Mouse (Mus musculus): ENCODE results near the gene Otx2.

Gene Otx2

GRCm38 (mm10) chr14:48673541-48673940, at the start of gene Otx2:
Gene Otx2 (minus strand): TSS chr14:48673819.
- in situ Hi-C loops (cut with MboI, MseI): no loop called here

- in situ Hi-C loops (cut with MboI, MseI): no loop called here
These were observed 49.1 kb upstream of the Otx2 start for GRCm38 (mm10) chr14:48722763-48723162.

- in situ Hi-C loops (cut with MboI, MseI): no loop called here
These were observed 45.7 kb upstream of the Otx2 start for GRCm38 (mm10) chr14:48719296-48719695.

GRCm38 (mm10) chr14:48717632-48718279, 44.1 kb upstream of the Otx2 start:
- in situ Hi-C loops (cut with MboI, MseI): no loop called here

GRCm38 (mm10) chr14:48716456-48716855, 42.8 kb upstream of the Otx2 start:
- in situ Hi-C loops (cut with MboI, MseI): no loop called here

GRCm38 (mm10) chr14:48710871-48711370, 37.3 kb upstream of the Otx2 start:
- in situ Hi-C loops (cut with MboI, MseI): no loop called here

- in situ Hi-C loops (cut with MboI, MseI): no loop called here
These were observed 36.6 kb upstream of the Otx2 start for GRCm38 (mm10) chr14:48710062-48710870.

- in situ Hi-C loops (cut with MboI, MseI): no loop called here
These were observed 35.9 kb upstream of the Otx2 start for GRCm38 (mm10) chr14:48709371-48710061.

GRCm38 (mm10) chr14:48707844-48708383, 34.3 kb upstream of the Otx2 start:
- in situ Hi-C loops (cut with MboI, MseI): no loop called here

- in situ Hi-C loops (cut with MboI, MseI): no loop called here
These were observed 33.8 kb upstream of the Otx2 start for GRCm38 (mm10) chr14:48707391-48707790.

GRCm38 (mm10) chr14:48700790-48701370, 27.3 kb upstream of the Otx2 start:
- in situ Hi-C loops (cut with MboI, MseI): no loop called here

GRCm38 (mm10) chr14:48679590-48679989, 6.0 kb upstream of the Otx2 start:
- in situ Hi-C loops (cut with MboI, MseI): no loop called here

GRCm38 (mm10) chr14:48678674-48679073, 5.1 kb upstream of the Otx2 start:
- in situ Hi-C loops (cut with MboI, MseI): no loop called here

GRCm38 (mm10) chr14:48674036-48674831, 615 bp upstream of the Otx2 start:
- in situ Hi-C loops (cut with MboI, MseI): no loop called here

- in situ Hi-C loops (cut with MboI, MseI): no loop called here
These were observed 925 bp downstream of the Otx2 start for GRCm38 (mm10) chr14:48672611-48673176.

- in situ Hi-C loops (cut with MboI, MseI): no loop called here
These were observed 2.0 kb downstream of the Otx2 start for GRCm38 (mm10) chr14:48671480-48672240.

- in situ Hi-C loops (cut with MboI, MseI): no loop called here
These were observed 2.7 kb downstream of the Otx2 start for GRCm38 (mm10) chr14:48670761-48671479.

GRCm38 (mm10) chr14:48670258-48670630, 3.4 kb downstream of the Otx2 start:
- in situ Hi-C loops (cut with MboI, MseI): no loop called here
